Mouse (Mus musculus) urinary bladder, postnatal 14 days (tissue): ENCODE measurements around the gene Nacad.
"Not testable (repeated sequence)": the region's sequence is repeated elsewhere in the genome, so short reads cannot be mapped to it uniquely, and the experiment has no call there.

Experiments used
- DNase-seq: peaks from one replicate; pipeline ENCODE4 v3.0.0; 2021; ENCODE audit warnings: low spot score

Nacad gene

DNA sequence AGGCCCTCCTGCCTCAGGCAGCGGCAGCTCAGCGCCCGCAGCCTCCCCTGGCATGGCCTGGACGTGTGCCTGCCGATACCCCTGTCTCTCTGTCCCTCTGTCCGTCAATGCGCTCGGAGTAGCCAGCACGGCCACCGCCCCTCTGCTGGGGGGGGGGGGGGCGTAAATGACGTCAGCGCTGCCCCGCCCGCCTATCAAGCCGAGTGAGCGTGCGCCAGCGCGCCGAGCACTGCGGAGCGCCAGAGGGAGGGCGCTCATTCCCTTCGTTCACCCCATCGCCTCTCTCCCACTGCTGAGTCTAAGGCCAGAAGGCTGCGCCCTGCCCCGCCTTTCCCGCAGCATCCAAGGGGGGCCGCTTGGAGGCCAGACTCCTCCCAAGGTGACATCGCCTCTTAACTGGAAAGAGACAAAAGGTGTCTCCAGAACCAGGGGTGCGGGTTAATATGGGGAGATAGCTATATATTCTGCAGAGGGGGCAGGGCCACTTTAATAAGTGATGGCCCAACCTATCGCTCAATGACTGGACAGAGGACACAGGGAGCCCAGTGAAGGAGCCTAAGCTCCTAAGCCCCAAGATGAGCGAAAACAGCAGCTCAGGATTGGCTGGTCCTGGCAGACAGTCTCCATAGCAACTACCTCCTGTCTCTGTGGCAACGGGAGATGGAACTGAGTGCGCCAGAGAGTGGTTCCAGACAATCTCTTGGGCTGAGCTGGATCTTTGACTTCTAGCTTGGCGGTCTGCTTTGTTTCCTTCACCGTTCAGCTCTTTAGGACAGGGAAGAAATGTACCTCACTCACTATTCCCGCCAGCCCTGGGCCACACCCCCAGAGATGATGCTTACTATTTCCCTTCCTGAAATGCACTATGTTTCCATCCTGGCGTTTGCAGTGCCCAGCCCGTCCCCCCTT, at the start of gene Nacad:
Nacad (minus strand) TSS at position 563 of the 909 bp plus-strand sequence.
- DNase-seq: no peak

DNA sequence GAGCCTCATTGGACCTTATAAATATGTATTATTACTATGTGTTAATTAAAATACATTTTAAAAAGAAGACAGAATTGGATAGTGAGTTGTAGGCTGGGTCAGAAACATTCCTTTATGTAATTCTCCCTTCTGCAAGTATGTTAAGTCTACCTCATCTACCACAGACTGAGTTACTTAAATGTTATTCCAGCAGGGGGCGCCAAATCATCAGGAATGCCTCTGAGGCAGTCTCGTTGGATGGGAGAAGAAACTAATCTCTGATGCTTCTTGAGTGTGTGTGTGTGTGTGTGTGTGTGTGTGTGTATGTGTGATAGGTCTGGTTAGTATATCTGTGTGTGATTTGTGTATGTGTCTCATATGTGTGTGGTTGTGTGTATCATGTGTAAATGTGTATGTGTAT, 49.0 kb upstream of the Nacad start:
- DNase-seq: peak; percentile 85

DNA sequence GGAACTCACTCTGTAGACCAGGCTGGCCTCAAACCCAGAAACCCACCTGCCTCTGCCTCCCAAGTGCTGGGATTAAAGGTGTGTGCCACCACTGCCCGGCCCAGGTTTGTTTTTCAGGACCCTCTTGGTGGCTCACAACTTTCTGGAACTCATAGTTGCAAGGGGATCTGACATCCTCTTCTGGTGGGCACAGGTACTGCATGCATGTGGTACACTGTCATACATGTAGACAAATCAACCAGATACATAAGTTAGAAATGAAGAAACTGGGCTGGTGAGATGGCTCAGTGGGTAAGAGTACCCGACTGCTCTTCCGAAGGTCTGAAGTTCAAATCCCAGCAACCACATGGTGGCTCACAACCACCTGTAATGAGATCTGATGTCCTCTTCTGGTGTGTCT, 47.1 kb upstream of the Nacad start:
- not testable (repeated sequence) for DNase-seq

DNA sequence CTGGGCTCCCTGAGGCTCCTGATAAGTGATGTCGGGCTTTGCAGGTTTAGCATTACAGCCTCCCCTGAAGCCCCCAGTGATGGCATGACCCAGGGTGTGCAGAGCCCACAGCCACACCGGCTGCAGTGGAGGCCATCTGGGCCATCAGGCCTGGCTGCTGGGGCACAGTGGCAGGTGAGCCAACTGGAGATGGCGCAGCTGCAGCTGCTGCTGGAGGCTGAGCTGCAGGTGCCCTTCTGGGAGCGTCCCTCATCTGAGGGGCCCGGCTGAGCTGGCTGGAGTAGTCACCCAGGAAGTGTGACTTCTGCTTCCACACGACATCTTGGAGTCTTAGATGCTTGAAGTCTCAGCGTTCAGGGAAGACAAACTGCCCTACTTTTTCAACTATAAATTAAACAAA, 44.7 kb upstream of the Nacad start:
- DNase-seq: no peak

DNA sequence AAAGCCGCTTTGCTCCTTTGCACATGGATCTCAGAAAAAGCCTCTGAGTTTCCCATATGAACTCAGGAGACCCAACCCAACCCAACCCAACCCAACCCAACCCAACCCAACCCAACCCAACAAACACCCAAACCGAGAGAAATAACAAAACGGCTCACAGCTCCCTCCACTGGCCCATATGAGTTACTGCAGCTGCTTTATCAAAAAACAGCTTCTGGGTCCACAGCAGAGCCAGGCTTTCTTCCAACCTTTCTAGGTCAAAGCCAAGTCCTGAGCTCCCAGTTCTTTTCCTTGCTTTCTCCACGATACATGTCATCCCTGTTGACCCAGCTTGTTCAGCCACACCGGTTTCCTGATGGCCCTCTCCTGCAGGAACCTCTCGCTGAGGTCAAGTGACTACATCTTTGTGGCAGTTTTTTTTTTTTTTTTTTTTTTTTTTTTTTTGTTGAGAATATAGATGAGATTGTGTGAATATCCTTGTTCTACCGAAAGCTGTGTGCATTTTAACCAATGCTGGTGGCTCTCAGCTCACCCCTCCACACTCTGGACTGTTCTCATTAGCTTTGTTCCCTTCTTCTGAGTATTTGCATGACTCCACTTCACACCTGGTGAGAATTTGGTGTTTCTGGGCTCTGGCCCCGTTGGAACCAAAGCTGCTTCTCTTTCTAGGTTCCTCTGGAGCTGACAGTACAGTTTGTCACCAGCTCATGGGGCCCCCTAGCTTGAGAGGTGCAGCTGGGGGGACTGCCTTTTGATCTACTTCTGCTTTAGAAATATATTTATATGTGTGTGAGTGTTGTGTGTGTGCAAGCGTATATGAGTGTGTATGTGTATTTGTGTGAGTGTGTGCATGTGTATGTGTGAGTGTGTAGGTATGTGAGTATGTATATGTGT, 42.2 kb upstream of the Nacad start:
- DNase-seq: no peak

DNA sequence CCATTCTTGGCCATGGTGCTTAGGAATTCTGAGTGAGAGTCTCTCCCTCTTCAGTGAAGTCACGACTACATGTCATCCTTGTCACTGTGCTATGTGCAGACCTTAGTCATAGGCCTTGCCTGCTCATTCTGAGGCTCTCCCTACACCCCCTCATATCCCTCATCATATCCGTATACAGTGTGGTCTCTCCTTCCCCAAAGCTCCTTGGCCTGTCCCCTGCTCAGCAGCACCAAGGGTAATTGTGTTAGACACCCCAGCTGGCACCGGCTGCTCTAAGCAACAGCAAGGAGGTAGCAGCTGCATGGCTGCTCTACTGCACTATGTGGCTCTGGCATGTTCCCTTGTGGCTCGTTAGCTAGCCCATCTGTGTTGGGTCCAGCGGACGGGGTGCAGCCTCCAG, 38.7 kb upstream of the Nacad start:
- no peak for DNase-seq

DNA sequence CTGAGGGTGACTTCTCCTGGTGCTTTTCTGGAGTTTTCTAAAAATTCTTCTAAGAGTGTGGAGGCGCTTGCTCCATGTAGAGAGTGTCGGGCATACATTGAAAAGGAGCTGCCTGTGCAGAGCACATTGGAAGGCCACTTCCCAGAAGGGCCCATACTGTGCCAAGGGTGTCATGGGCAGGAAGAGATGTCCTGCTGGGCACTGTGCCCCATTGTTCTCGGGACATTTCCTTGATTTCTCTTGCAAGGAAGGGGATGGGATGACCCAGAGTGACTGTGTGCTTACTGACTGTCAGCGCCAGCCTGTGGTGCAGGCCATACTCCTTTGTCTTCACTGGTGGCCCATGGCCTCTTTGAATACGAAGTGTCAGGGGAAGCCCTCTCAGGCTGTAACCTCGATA, 33.2 kb upstream of the Nacad start:
- DNase-seq: no peak

DNA sequence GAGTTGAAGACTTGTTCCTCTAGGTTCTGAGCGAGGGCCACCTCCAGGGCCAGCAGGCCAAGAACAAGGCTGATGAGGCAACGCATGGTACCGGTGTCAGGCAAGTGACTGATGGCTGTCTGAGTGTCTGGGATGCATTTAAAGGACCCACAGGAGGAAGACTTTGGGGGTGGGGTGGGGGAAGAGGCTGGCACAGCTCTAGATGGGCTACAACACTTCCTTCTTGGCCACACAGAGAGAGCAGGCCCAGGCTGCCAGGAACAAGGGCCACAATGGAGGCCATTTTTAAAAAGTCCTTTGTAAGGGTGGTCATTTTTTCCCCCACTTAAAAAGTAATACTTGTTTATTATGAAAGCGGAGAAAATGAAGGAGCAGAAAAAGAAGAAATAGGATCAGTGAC, 32.7 kb upstream of the Nacad start, which contains the start of gene Wap:
Wap (minus strand) TSS at position 101 of the 400 bp plus-strand sequence.
- no peak for DNase-seq

DNA sequence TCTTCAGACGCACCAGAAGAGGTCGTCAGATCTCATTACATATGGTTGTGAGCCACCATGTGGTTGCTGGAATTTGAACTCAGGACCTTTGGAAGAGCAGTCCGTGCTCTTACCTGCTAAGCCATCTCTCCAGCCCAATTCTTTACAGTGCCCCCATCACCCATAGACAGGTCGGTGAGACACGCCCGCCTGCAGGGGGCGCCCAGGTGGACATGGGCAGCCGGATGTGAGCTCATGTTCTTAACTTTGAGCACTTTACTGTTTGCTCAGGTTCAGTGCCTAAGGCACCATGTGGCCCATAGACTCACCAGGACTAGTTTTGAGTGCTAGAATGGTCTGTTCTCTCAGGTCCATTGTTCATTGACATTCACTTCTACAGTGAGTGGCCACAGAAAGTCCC, 30.3 kb upstream of the Nacad start:
- no peak for DNase-seq

DNA sequence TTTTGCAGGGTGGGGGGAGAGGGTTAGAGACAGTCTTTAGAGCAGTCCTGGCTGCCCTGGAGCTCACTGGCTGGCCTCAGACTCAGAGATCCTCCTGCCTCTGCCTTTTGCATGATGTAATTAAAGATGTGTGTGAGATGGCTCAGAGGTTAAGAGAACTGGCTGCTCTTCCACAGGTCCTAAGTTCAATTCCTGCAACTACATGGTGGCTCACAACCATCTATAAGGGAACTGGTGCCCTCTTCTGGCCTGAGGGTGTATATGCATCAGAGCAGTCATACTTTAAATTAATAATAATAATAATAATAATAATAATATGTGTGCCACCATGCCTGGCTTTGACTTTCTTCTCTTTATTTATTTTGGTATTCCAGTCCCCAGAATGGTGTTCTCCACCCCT, 23.8 kb upstream of the Nacad start:
- DNase-seq: no peak

DNA sequence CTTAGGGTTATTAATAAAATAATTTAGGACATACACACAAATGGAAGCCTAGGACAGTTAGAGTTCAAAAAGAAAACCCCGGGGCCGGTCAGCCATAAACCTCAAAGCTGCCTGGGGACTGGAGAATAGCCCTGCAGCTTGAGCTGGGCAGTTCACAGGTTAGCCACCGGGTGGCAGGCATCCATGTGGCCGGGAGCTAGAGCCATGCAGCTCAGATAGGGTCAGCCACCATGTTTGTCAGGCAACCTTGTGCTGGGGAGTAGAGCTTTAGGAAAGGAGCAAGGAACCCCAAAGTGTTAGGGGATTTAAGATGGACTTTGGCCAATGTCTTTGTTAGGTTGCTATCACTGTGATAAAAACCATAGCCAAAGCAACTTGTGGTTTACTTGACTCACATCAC, 22.7 kb upstream of the Nacad start:
- DNase-seq: peak; percentile 58

DNA sequence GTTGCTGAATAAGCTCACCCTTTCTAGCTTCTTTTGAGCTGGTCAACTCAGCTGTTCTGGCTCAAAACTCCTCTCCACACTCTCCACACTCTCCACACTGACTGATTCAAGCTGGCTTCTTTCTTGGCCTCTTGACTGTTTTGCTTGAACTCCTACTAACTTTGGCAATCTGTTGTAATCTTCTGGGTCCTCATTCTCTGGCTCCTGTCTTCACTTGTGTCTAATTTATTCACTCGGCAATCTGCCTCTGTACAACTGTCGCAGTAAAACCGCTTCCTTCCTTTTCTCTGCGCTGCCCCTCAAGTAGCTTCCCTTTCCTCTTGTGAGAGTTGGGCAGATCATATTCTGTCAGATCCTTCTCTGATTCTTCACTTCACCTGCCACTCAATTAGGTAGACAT, 21.9 kb upstream of the Nacad start:
- no peak for DNase-seq

DNA sequence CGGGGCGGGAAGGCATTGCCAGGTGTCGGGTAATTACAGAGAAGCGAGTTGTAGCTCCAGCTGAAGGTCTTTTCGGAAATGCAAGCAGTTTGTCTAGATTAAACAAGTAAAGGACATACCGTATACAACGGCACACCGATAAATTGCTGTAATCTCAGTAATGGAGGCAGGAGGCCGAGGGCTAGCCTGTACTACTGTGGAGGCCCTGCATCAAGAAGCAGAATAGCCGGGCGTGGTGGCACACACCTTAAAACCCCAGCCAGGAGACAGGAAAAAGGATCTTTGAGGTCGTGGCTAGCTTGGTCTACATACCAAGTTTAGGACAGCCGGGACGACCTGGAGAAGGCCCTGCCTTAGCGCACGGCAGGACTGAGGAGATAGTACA, 20.5 kb upstream of the Nacad start:
- no peak for DNase-seq

DNA sequence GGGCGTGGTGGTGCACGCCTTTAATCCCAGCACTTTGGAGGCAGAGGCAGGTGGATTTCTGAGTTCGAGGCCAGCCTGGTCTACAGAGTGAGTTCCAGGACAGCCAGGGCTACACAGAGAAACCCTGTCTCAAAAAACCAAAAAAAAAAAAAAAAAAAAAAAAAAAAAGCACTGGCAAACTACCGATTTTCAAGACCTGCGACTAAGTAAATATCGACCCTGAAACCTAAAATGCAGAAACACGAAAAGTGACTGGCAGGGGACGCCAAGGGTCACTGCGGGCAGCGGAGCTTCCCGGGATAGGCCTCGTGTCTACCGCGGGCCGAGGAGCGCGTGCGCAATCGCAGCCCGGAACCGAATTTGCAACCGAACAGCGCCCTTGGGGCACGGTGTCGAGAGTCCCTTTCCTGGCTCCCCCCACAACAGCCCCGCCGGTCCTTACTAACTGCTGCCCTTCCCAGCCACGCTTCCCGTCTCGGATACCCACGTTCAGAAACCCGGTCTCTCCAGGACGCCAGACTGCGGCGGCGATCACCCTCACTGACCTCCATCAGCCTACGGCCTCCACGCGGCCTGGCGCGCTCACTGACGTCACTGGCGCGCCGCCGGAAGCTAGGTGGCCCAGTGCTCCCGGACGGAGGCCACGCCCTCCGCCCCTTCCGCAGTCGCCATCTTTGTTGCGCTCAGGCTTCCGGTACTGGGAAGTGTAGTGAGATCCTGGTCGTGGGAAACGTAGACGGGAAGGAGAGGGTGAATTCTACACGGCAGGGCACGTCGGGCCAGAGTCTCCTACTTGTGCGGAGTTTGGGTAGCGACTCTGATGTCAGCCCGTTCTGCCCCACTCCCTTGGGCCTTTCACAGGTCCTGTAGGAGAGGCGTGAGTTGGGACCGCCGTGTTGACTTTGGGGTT, 19.9 kb upstream of the Nacad start, which contains the start of gene Tbrg4:
Tbrg4 (minus strand) TSS at position 590 of the 910 bp plus-strand sequence.
- DNase-seq: peak; percentile 93

DNA sequence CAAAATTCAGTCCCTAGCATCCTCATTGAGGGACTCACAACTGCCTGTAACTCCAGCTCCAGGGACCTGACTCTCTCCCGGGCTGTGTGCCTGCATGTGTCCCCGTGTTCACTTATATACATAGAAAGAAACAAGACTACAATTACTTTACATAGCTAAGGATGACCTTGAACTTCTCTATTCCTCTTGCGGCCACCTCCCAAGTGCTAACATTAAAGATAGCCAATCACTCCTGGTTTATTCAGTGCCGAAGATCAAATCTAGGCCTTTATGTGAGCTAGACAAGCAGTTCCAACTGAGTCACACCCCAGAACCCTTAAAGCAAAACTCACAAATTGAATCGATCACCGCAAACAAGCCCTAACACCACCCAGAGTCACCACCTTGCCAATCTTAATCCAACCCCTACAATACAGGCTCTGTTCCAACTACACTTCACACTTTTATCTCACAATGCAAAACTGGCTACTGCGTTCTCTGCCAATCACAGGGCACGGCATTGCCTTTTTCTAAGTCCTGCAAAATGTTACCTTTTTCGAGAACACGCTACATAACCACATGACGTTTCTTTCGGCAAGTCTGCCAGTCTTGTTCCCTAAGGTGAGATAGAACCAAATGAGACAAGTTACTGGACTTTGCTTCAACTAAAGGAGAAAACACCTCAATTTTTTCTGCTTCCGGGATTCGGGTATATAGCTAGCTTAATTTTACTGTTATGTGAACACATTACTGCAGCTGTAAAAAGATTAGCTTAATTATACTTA, 18.9 kb upstream of the Nacad start:
- no peak for DNase-seq

DNA sequence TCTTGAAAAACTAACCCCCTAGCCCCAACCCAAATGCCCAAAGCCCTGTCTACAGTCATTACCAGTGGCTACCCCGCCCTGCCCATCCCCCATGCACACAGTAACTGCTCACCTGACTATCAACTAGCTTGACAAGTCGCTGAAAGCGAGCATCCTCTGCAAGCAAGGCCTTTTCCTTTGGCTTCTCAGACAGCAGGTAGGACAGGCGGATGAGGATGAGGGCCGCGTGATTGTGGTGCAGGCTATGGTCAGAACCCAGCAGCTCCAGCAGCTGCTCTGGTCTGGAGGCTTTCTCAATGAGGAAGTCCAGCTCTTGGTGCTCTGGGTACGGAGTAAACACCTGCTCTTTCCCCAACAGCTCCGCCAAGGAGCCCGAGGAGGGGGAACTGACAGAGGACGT, 17.9 kb upstream of the Nacad start:
- DNase-seq: no peak

DNA sequence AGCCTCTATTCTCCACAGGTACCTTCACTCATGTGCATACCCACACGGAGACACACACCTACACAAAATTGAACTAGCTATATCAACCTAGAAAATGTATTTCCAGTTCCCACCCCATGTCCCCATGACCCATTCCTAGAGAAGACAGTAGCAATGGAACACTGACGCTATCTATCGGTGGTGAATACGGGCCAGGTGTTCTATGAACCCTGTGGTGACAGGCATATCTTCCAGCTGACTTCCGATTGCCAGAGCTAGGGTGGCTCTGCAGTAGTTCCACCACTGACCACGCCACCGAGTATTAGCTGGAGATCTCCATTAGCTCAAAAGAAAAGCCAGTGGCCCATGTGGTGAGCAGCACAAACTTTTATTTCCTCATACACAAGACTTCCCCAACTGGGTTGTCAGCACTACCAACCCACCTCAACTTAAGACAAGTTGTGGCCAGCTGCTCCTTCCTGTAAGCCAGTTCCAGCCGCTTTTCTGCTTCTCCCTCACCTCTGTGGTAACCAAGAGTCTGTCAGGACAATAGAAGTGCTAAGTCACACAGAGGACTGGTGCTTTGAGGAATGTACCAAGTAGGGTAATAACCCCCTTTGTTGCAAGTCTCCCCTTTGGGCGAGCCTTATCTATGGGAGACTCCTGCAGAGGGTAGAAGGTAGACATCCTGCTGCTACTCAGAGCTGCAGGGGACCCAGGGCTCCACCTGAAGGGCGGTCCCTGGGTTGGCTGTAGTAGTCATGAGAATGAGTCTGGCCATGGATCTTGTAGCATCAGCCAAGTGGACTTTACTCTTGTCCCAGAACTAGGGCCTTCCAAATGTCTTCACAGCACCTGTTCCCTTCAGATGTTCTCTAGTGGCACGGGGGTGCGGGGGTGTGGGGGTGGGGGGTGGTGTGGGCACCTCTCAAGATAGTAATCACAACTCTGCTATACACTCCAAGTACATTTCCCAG, 9.7 kb upstream of the Nacad start:
- no peak for DNase-seq

DNA sequence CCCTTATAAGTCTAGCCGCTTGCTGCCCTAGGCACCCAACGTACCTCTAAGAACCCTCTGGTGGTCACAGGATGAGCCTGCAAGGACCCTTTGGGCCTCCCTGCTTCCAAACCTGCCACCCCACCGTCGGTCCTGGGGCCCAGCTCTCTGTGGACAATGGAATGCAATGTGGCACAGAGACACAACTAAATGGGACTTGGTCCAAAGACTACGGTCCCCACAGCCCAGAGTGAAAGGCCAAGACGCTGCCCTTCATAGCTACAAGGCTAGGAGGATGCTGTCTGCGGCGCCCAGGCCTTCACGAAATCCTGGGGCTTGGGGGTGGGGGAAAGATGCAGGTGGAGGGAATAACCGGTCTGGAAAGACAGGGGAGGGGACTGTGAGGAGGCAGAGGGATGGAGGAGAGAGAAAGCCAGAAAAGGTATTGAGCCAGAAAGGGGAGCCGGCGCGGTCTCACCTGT, 802 bp downstream of the Nacad start:
- DNase-seq: no peak

DNA sequence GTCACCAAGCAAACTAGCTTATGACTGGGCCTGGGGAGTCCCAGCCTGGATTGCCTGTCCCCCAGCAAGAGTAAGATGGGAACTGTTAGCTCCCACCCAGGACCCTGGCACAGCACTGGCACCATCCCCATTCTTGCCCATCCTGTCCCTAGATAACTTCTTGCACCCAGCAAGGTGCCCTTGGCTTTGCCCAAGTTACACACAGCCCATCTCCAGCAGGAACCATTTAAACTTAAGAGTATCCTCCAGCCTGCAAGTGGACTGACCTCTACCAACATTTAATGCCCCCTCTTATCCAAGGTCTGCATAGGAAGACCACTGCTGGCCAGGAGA, 1.3 kb downstream of the Nacad start:
- DNase-seq: no peak
